Mouse (Mus musculus) small intestine, adult 2 months (tissue): ENCODE results near the gene Espn.

Experiments used
- CTCF ChIP-seq: fragments of 200-500 bp; IDR thresholded peaks from 2 replicates; pipeline ENCODE4 v1.5.1; 2012; ENCODE audit warnings: low read depth, mild to moderate bottlenecking, control low read depth, inconsistent platforms, low read length, moderate library complexity, mixed read lengths; ENCODE audit not compliant: insufficient replicate concordance, insufficient read length; ENCODE audit errors: extremely low read depth
- POLR2A ChIP-seq: fragments of 200-500 bp; IDR thresholded peaks from 2 replicates; pipeline ENCODE4 v1.6.1; 2012; ENCODE audit warnings: low read depth, mild to moderate bottlenecking, control low read depth, inconsistent platforms, low read length, moderate library complexity

DNA sequence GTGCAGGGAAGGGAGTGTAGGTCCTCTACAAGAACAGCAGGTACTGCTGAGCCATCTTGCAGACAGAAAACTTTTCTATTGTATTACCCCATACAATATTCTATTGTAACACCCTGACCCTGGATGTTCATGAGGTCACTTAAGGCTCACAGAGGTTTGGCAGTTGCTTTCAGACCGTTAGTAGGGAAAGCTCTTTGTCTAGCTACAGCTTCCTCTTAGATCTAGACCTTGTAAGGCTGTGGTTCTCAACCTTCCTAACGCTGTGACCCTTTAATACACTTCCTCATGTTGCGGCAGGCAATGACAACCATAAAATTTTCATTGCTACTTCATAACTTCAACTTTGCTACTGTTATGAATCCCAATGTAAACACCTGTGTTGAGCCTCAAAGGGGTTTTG, 24.5 kb upstream of the Espn start:
- TF ChIP-seq CTCF = no peak
- TF ChIP-seq POLR2A = no peak
